Comparison of ENCODE assay signal across 26 mouse cellular contexts in genomic region chr4:67194425-67194824, GRCm38 (mm10).
"Had no signal": no experiment of that assay in that cellular context is flagged by ENCODE, and none has a peak within 500 bp of the region (broad histone marks: within the 10 kb centered on the region; RNA-seq: fewer than 3 reads in every experiment).

No protein-coding gene starts in this region.

- H3K27ac ChIP-seq: embryonic facial prominence, embryonic 10.5 days; embryonic facial prominence, embryonic 12.5 days; embryonic facial prominence, embryonic 13.5 days; embryonic facial prominence, embryonic 15.5 days; forebrain, embryonic 10.5 days; forebrain, embryonic 12.5 days; forebrain, embryonic 13.5 days; gastrocnemius, adult 2 months; heart, adult 2 months; heart, embryonic 10.5 days had no signal

- H3K27me3 ChIP-seq: embryonic facial prominence, embryonic 12.5 days; embryonic facial prominence, embryonic 13.5 days; embryonic facial prominence, embryonic 15.5 days; forebrain, embryonic 12.5 days; forebrain, embryonic 13.5 days had no signal

- H3K9me3 ChIP-seq: embryonic facial prominence, embryonic 10.5 days; embryonic facial prominence, embryonic 12.5 days; embryonic facial prominence, embryonic 13.5 days; embryonic facial prominence, embryonic 15.5 days; forebrain, embryonic 10.5 days; forebrain, embryonic 12.5 days; forebrain, embryonic 13.5 days; heart, embryonic 10.5 days had no signal

- H3K36me3 ChIP-seq: embryonic facial prominence, embryonic 10.5 days; embryonic facial prominence, embryonic 12.5 days; embryonic facial prominence, embryonic 13.5 days; embryonic facial prominence, embryonic 15.5 days; forebrain, embryonic 10.5 days; forebrain, embryonic 12.5 days; heart, embryonic 10.5 days had no signal

- H3K4me2 ChIP-seq: embryonic facial prominence, embryonic 12.5 days; embryonic facial prominence, embryonic 13.5 days; embryonic facial prominence, embryonic 15.5 days; forebrain, embryonic 12.5 days; forebrain, embryonic 13.5 days had no signal

- H3K4me3 ChIP-seq: embryonic facial prominence, embryonic 10.5 days; embryonic facial prominence, embryonic 12.5 days; embryonic facial prominence, embryonic 13.5 days; embryonic facial prominence, embryonic 15.5 days; erythroblast, embryonic 14.5 days; forebrain, embryonic 10.5 days; forebrain, embryonic 12.5 days; forebrain, embryonic 13.5 days; gastrocnemius, adult 2 months; heart, adult 2 months; heart, embryonic 10.5 days had no signal

- H3K4me1 ChIP-seq: embryonic facial prominence, embryonic 10.5 days; embryonic facial prominence, embryonic 12.5 days; embryonic facial prominence, embryonic 13.5 days; embryonic facial prominence, embryonic 15.5 days; forebrain, embryonic 10.5 days; forebrain, embryonic 12.5 days; forebrain, embryonic 13.5 days; heart, embryonic 10.5 days had no signal

- H3K9ac ChIP-seq: embryonic facial prominence, embryonic 12.5 days; embryonic facial prominence, embryonic 13.5 days; embryonic facial prominence, embryonic 15.5 days; forebrain, embryonic 12.5 days; forebrain, embryonic 13.5 days; forebrain, postnatal 0 days had no signal

- ATAC-seq: forebrain, embryonic 13.5 days; forebrain, embryonic 14.5 days; forebrain, embryonic 16.5 days; forebrain, postnatal 0 days had no signal

- DNase-seq: cerebellum, adult 9-11 months; cerebellum, postnatal 10 days; cerebellum, postnatal 14 days; cerebellum, postnatal 25 days; cerebellum, postnatal 36 days; embryo, embryonic 11 days; forebrain, postnatal 0 days; gastrocnemius, adult 2 months; gastrocnemius, postnatal 10 days; gastrocnemius, postnatal 14 days; gastrocnemius, postnatal 25 days; gastrocnemius, postnatal 36 days; heart, adult 11 months; heart, adult 18-20 months; heart, adult 2 months had no signal
